Mouse (Mus musculus) layer of hippocampus, adult 2 months (tissue): Measurements from ENCODE around the gene Ncoa5. TPM values are rescaled to one million over a fixed set of nuclear protein-coding genes. Genes with fewer than 3 reads are reported as not detected.

ENCODE experiments used
- DNase-seq, 2 experiments: peaks; one replicate each; pipeline ENCODE4 v3.0.0; 2022; ENCODE audit warnings: low spot score in 2 of 2
- H3K27ac ChIP-seq: fragments of 200-600 bp; 2 replicates; pipeline ENCODE4 v1.8.1; 2022
- H3K4me3 ChIP-seq: fragments of 200-600 bp; 2 replicates; pipeline ENCODE4 v1.8.1; 2022; ENCODE audit warnings: mild to moderate bottlenecking
- CTCF ChIP-seq: fragments of 200-600 bp; conservative IDR thresholded peaks from 2 replicates; pipeline ENCODE4 v1.8.1; 2022; ENCODE audit warnings: antibody characterized with exemption, mild to moderate bottlenecking, moderate library complexity
- total RNA-seq, 2 experiments: library from RNA; stranded (reverse); gene quantifications; 2 replicates each; pipeline ENCODE4 v1.2.3; 2021

Ncoa5 gene
- total RNA-seq, 2 experiments from 2014 or later = 57.8 to 63.8 TPM

- H3K27ac ChIP-seq = no peak overlapping the region
- TF ChIP-seq CTCF = peak; percentile 60
- DNase-seq = no peak
- H3K4me3 ChIP-seq = no peak overlapping the region
These were observed 76.9 kb downstream of the Ncoa5 start for GRCm38 (mm10) chr2:164957548-164958315.

GRCm38 (mm10) chr2:164956195-164956594 lies 78.5 kb downstream of the Ncoa5 start:
- no peak overlapping the region for H3K27ac ChIP-seq
- no peak for TF ChIP-seq CTCF

GRCm38 (mm10) chr2:164955725-164956124 lies 78.9 kb downstream of the Ncoa5 start:
- Histone ChIP-seq H3K4me3 (no peak overlapping the region), H3K27ac (no peak overlapping the region)
- TF ChIP-seq CTCF = no peak
- no peak for DNase-seq

More at GRCm38 (mm10) chr2:164956195-164956594, 78.5 kb downstream of the Ncoa5 start:
- DNase-seq = no peak
- no peak overlapping the region for H3K4me3 ChIP-seq

GRCm38 (mm10) chr2:164953224-164953623 lies 81.4 kb downstream of the Ncoa5 start:
- Histone ChIP-seq H3K27ac (no peak overlapping the region), H3K4me3 (no peak overlapping the region)
- DNase-seq = peak; percentile 80 to 89
- TF ChIP-seq CTCF = peak; percentile 95

- Histone ChIP-seq H3K27ac (no peak overlapping the region), H3K4me3 (no peak overlapping the region)
- DNase-seq = no peak
- no peak for TF ChIP-seq CTCF
These were observed 82.2 kb downstream of the Ncoa5 start for GRCm38 (mm10) chr2:164952448-164952847.

- DNase-seq = no peak
- H3K27ac ChIP-seq = no peak overlapping the region
- TF ChIP-seq CTCF = peak; percentile 60
- H3K4me3 ChIP-seq = no peak overlapping the region
These were observed 82.9 kb downstream of the Ncoa5 start for GRCm38 (mm10) chr2:164951745-164952144.

GRCm38 (mm10) chr2:164950501-164950900 lies 84.2 kb downstream of the Ncoa5 start:
- peak; percentile 73 for TF ChIP-seq CTCF
- no peak for DNase-seq
- H3K4me3 ChIP-seq = no peak overlapping the region
- H3K27ac ChIP-seq = no peak overlapping the region

Other genes starting within 250 kb of the Ncoa5 start
- 10 to 100 TPM; 39.8 TPM for gene Snx21, start 249.0 kb downstream of the Ncoa5 start, total RNA-seq
- 10 to 100 TPM; 25.8 to 32.2 TPM for gene Acot8, start 230.0 kb downstream of the Ncoa5 start, total RNA-seq
- gene Zswim3, start 229.8 kb downstream of the Ncoa5 start, total RNA-seq = 1 to 10 TPM; 7.2 to 8.9 TPM
- 10 to 100 TPM; 23.6 to 25.2 TPM for gene Zswim1, start 212.2 kb downstream of the Ncoa5 start, total RNA-seq
- gene Spata25, start 206.3 kb downstream of the Ncoa5 start, total RNA-seq = under 1 TPM; 0.47 to 0.79 TPM
- 100 to 1,000 TPM; 103 to 108 TPM for gene Ctsa, start 202.0 kb downstream of the Ncoa5 start, total RNA-seq
- gene Neurl2, start 201.4 kb downstream of the Ncoa5 start, total RNA-seq = 1 to 10 TPM; 2.8 to 3.6 TPM
- gene Pltp, start 177.2 kb downstream of the Ncoa5 start, total RNA-seq = 10 to 100 TPM; 67.4 to 86.9 TPM
- 10 to 100 TPM; 45.9 to 49.6 TPM for gene Pcif1, start 155.6 kb downstream of the Ncoa5 start, total RNA-seq
- gene Zfp335, start 123.1 kb downstream of the Ncoa5 start, total RNA-seq = 10 to 100 TPM; 29.0 to 30.9 TPM
- 1 to 10 TPM; 1.4 to 2.2 TPM for gene Mmp9, start 94.1 kb downstream of the Ncoa5 start, total RNA-seq
- gene Slc12a5, start 74.1 kb downstream of the Ncoa5 start, total RNA-seq = 100 to 1,000 TPM; 406 to 409 TPM
- under 1 TPM; 0.33 to 0.91 TPM for gene Cd40, start 20.8 kb upstream of the Ncoa5 start, total RNA-seq
- gene 1700025C18Rik, start 55.9 kb upstream of the Ncoa5 start, total RNA-seq = not detected
- gene Cdh22, start 200.0 kb upstream of the Ncoa5 start, total RNA-seq = 10 to 100 TPM; 13.8 to 15.4 TPM